Mouse (Mus musculus): ENCODE results near the gene Kiss1r.

GRCm38 (mm10) chr10:79916808-79917531, at the start of gene Kiss1r:
- TF ChIP-seq CTCF (IDR thresholded peaks at IDR 0.05; ENCODE audit: low read depth, low read length) (no peak), POLR2A (IDR thresholded peaks at IDR 0.05; ENCODE audit: borderline replicate concordance, low read depth, low read length) (peak; percentile 54; the same call in 1 of the 2 replicates)

Data from bone marrow macrophage, adult 2 months (primary cell).